10 mouse cellular contexts compared by ENCODE assay signal in genomic region chr2:29468517-29468936, GRCm38 (mm10).
A peak's percentile ranks its signal among the peaks of the same experiment; 100 is the strongest.
DNase-seq lines count a peak whose midpoint lies in the region; ATAC-seq lines count a peak whose summit lies in the region.
"Had no signal": no experiment of that assay in that cellular context is flagged by ENCODE, and none has a peak within 500 bp of the region (broad histone marks: within the 10 kb centered on the region; RNA-seq: fewer than 3 reads in every experiment).

No protein-coding gene starts in this region.

- H3K4me1 ChIP-seq in hindbrain, embryonic 14.5 days (replicated peaks; ENCODE audit: control insufficient read depth, insufficient read depth, low read length) = peaks cover 38% of the 10 kb centered on the region
- H3K4me1 ChIP-seq in midbrain, embryonic 16.5 days (ENCODE audit: control insufficient read depth, insufficient read depth, low read length) = peaks cover 27% of the 10 kb centered on the region
- H3K4me1 ChIP-seq in heart, embryonic 12.5 days (replicated peaks) = peaks cover 23% of the 10 kb centered on the region

- no peak overlapping the region for H3K9ac ChIP-seq in hindbrain, embryonic 14.5 days
- H3K9ac ChIP-seq in midbrain, embryonic 16.5 days (ENCODE audit: low read depth, low read length) = no peak overlapping the region
- no peak overlapping the region for H3K9ac ChIP-seq in heart, embryonic 12.5 days

- no peaks in the 10 kb centered on the region for H3K9me3 ChIP-seq in hindbrain, embryonic 14.5 days (ENCODE audit: control insufficient read depth, low read length)
- H3K9me3 ChIP-seq in midbrain, embryonic 16.5 days (replicated peaks; ENCODE audit: control insufficient read depth, low read length, poor library complexity, severe bottlenecking) = no peaks in the 10 kb centered on the region
- H3K9me3 ChIP-seq in heart, embryonic 12.5 days (replicated peaks) = no peaks in the 10 kb centered on the region

- H3K4me3 ChIP-seq in hindbrain, embryonic 14.5 days (replicated peaks; ENCODE audit: low read length) = no peak overlapping the region
- H3K4me3 ChIP-seq in midbrain, embryonic 16.5 days (ENCODE audit: low read depth, low read length) = no peak overlapping the region
- H3K4me3 ChIP-seq in heart, embryonic 12.5 days = no peak overlapping the region

- 50% methylated on average over 15 of the region's 15 CpGs for WGBS in hindbrain, embryonic 14.5 days
- 68% methylated on average over 15 of the region's 15 CpGs for WGBS in midbrain, embryonic 16.5 days
- 78% methylated on average over 15 of the region's 15 CpGs for WGBS in heart, embryonic 12.5 days

- ATAC-seq in hindbrain, embryonic 14.5 days (ENCODE audit: low FRiP score) = 0 out of 2 replicates have a peak, but pooled peaks have one; percentile 11
- ATAC-seq in midbrain, embryonic 16.5 days = no peak
- no peak for ATAC-seq in granulocyte monocyte progenitor cell, adult 5-6 weeks (replicated peaks; ENCODE audit: poor library complexity, severe bottlenecking)
- ATAC-seq in heart, embryonic 12.5 days (ENCODE audit: insufficient number of reproducible peaks, low FRiP score) = no peak

- DNase-seq in brain, adult 2 months (ENCODE audit: low read depth, low spot score) = peak; percentile 85
- DNase-seq in cerebellum, adult 9-10 months = peak; percentile 35
- DNase-seq in hindbrain, embryonic 14.5 days (ENCODE audit: low spot score) = no peak
- DNase-seq in gastrocnemius, adult 18-20 months (ENCODE audit: low spot score) = no peak
- no peak for DNase-seq in embryo, embryonic 9.5 days (ENCODE audit: extremely low spot score)
- DNase-seq: adrenal gland, postnatal 14 days; lung, postnatal 36 days had no signal

- no peaks in the 10 kb centered on the region for H3K27me3 ChIP-seq in hindbrain, embryonic 14.5 days (ENCODE audit: control insufficient read depth, insufficient read depth, low read length)
- no peaks in the 10 kb centered on the region for H3K27me3 ChIP-seq in midbrain, embryonic 16.5 days (ENCODE audit: control insufficient read depth, insufficient read depth, low read depth, low read length)
- no peaks in the 10 kb centered on the region for H3K27me3 ChIP-seq in heart, embryonic 12.5 days (replicated peaks)

- peak overlapping the region; percentile 10; the same call in 1 of the 2 replicates for H3K27ac ChIP-seq in hindbrain, embryonic 14.5 days
- H3K27ac ChIP-seq in midbrain, embryonic 16.5 days (ENCODE audit: low read length) = peak overlapping the region; percentile 54
- H3K27ac ChIP-seq in heart, embryonic 12.5 days (ENCODE audit: poor library complexity, severe bottlenecking) = no peak overlapping the region

- H3K4me2 ChIP-seq in hindbrain, embryonic 14.5 days (replicated peaks) = no peak overlapping the region
- H3K4me2 ChIP-seq in midbrain, embryonic 16.5 days (ENCODE audit: low read length) = no peak overlapping the region
- H3K4me2 ChIP-seq in heart, embryonic 12.5 days = no peak overlapping the region

- no peaks in the 10 kb centered on the region for H3K36me3 ChIP-seq in hindbrain, embryonic 14.5 days (replicated peaks; ENCODE audit: control insufficient read depth, insufficient read depth)
- H3K36me3 ChIP-seq in midbrain, embryonic 16.5 days (ENCODE audit: control insufficient read depth, insufficient read depth, low read length) = no peaks in the 10 kb centered on the region
- H3K36me3 ChIP-seq in heart, embryonic 12.5 days = no peaks in the 10 kb centered on the region

Comparison
In these comparisons a context has a peak if more than half of its experiments do, and no peak if none do; other contexts are left out.
1. DNase-seq: peak in brain, adult 2 months (single experiment) and cerebellum, adult 9-10 months (single experiment); none in hindbrain, embryonic 14.5 days (single experiment), gastrocnemius, adult 18-20 months (single experiment) and embryo, embryonic 9.5 days (single experiment).